Mouse (Mus musculus) liver, adult 2 months (tissue): ENCODE results near the gene Gzf1. TPM values are rescaled to one million over a fixed set of nuclear protein-coding genes. Genes with fewer than 3 reads are reported as not detected.

Source experiments
- DNase-seq: peaks from one replicate; pipeline ENCODE4 v3.0.0-alpha.2; 2011; ENCODE audit warnings: low read depth, low spot score; ENCODE audit errors: extremely low read depth
- H3K27ac ChIP-seq: fragments of 200-500 bp; replicated peaks from 2 replicates; pipeline ENCODE4 v1.5.1; 2012; ENCODE audit warnings: low read depth, mild to moderate bottlenecking, control low read depth, inconsistent platforms, low read length; ENCODE audit not compliant: insufficient read depth
- H3K27me3 ChIP-seq: fragments of 200-500 bp; 2 replicates; pipeline ENCODE4 v1.6.1; 2012; ENCODE audit warnings: mild to moderate bottlenecking, moderate library complexity, low read length, inconsistent platforms; ENCODE audit not compliant: control insufficient read depth, insufficient read depth
- H3K36me3 ChIP-seq: fragments of 200-500 bp; 2 replicates; pipeline ENCODE4 v1.6.1; 2012; ENCODE audit warnings: low read length, inconsistent platforms; ENCODE audit not compliant: control insufficient read depth, insufficient read depth
- H3K4me1 ChIP-seq: fragments of 200-500 bp; 2 replicates; pipeline ENCODE4 v1.6.1; 2011; ENCODE audit warnings: low read length; ENCODE audit not compliant: control insufficient read depth, insufficient read depth
- H3K4me3 ChIP-seq: fragments of 200-500 bp; 2 replicates; pipeline ENCODE4 v1.5.1; 2011; ENCODE audit warnings: low read depth, mild to moderate bottlenecking, control low read depth, low read length, moderate library complexity; ENCODE audit not compliant: insufficient read depth
- H3K79me2 ChIP-seq: fragments of 200-500 bp; 2 replicates; pipeline ENCODE4 v1.6.1; 2012; ENCODE audit warnings: inconsistent platforms, mild to moderate bottlenecking, low read length, moderate library complexity; ENCODE audit not compliant: control insufficient read depth, insufficient read depth
- H3K9ac ChIP-seq: fragments of 200-500 bp; 2 replicates; pipeline ENCODE4 v1.6.1; 2012; ENCODE audit warnings: low read depth, mild to moderate bottlenecking, control low read depth, inconsistent platforms, low read length
- CTCF ChIP-seq: fragments of 200-500 bp; IDR thresholded peaks from 2 replicates; pipeline ENCODE4 v1.5.1; 2011; ENCODE audit warnings: low read depth, low read length, control low read depth
- POLR2A ChIP-seq: fragments of 200-500 bp; IDR thresholded peaks from 2 replicates; pipeline ENCODE4 v1.6.1; 2011; ENCODE audit warnings: low read length, control low read depth; ENCODE audit not compliant: insufficient read depth; ENCODE audit errors: extremely low read depth
- WGBS: fragments of 180-500 bp; shearing (Covaris S2); methylation state at CpG from one replicate; pipeline ENCODE4 v1.1.7; 2018; 5-methylcytosine and 5-hydroxymethylcytosine counted together
- polyA plus RNA-seq: library from polyadenylated mRNA; depleted of rRNA; stranded (reverse); fragments of >200 nt; gene quantifications from 2 replicates; pipeline ENCODE4 v1.2.3, GENCODE M21; 2012; rRNA removed
- total RNA-seq: library from RNA; depleted of rRNA; stranded (reverse); fragments of >200 nt; gene quantifications from 2 replicates; pipeline ENCODE4 v1.2.3, GENCODE M21; 2014; rRNA removed

The Gzf1 gene
- total and polyA plus RNA-seq, 2 experiments, result 13.9 to 49.8 TPM

GRCm38 (mm10) chr2:148731614-148732326 lies 50.9 kb downstream of the Gzf1 start:
- peaks cover 9% of the 10 kb centered on the region; the same call in 1 of the 2 replicates for H3K79me2 ChIP-seq
- H3K4me3 ChIP-seq, result peak overlapping the region; percentile 92
- WGBS, result under 1% methylated on average over 35 of the region's 35 CpGs
- H3K27me3 ChIP-seq, result no peaks in the 10 kb centered on the region
- peak; percentile 16 for DNase-seq
- H3K4me1 ChIP-seq, result peaks cover 2% of the 10 kb centered on the region; the same call in 1 of the 2 replicates
- H3K27ac ChIP-seq, result 0 out of 2 replicates have a peak overlapping the region, but pooled peaks have one; percentile 7
- peak overlapping the region; percentile 77 for H3K9ac ChIP-seq
- TF ChIP-seq CTCF, result no peak
- TF ChIP-seq POLR2A, result no peak
- no peaks in the 10 kb centered on the region for H3K36me3 ChIP-seq

GRCm38 (mm10) chr2:148732327-148733000 lies 51.6 kb downstream of the Gzf1 start, which contains the start of gene Napb:
TSS of gene Napb (minus strand) at chr2:148732467.
- Histone ChIP-seq H3K79me2 (peaks cover 9% of the 10 kb centered on the region; the same call in 1 of the 2 replicates), H3K9ac (peak within 1 kb of the TSS; percentile 77), H3K27me3 (no peaks in the 10 kb centered on the region), H3K36me3 (no peaks in the 10 kb centered on the region), H3K4me3 (peak within 1 kb of the TSS; percentile 92), H3K27ac (0 out of 2 replicates have a peak within 1 kb of the TSS, but pooled peaks have one; percentile 7), H3K4me1 (peaks cover 2% of the 10 kb centered on the region; the same call in 1 of the 2 replicates)
- DNase-seq, result peak; percentile 91
- TF ChIP-seq POLR2A (peak; percentile 90), CTCF (no peak)
- 5% methylated on average over 18 of the region's 18 CpGs for WGBS

Other genes starting within 250 kb of the Gzf1 start
- 3.0 and 4.0 TPM in 2 replicates for gene Cd93, start 237.5 kb upstream of the Gzf1 start, total RNA-seq
- gene Cd93, start 237.5 kb upstream of the Gzf1 start, polyA plus RNA-seq, result 1.1 TPM in 2 replicates
- 10.3 and 13.0 TPM in 2 replicates for gene Nxt1, start 8.4 kb upstream of the Gzf1 start, total RNA-seq
- gene Nxt1, start 8.4 kb upstream of the Gzf1 start, polyA plus RNA-seq, result 11.7 and 15.0 TPM in 2 replicates
- 1.7 TPM in 2 replicates for gene Napb, start 51.4 kb downstream of the Gzf1 start, total RNA-seq
- 0.54 and 0.57 TPM in 2 replicates for gene Napb, start 51.4 kb downstream of the Gzf1 start, polyA plus RNA-seq
- gene Cstl1, start 69.3 kb downstream of the Gzf1 start, total RNA-seq, result not detected in 2 replicates
- not detected in 2 replicates for gene Cstl1, start 69.3 kb downstream of the Gzf1 start, polyA plus RNA-seq
- not detected in 2 replicates for gene Cst11, start 90.5 kb downstream of the Gzf1 start, total RNA-seq
- gene Cst11, start 90.5 kb downstream of the Gzf1 start, polyA plus RNA-seq, result not detected in 2 replicates
- not detected in 2 replicates for gene 8030411F24Rik, start 101.0 kb downstream of the Gzf1 start, total RNA-seq
- not detected in 2 replicates for gene 8030411F24Rik, start 101.0 kb downstream of the Gzf1 start, polyA plus RNA-seq
- gene Cst12, start 108.3 kb downstream of the Gzf1 start, total RNA-seq, result not detected in 2 replicates
- not detected in 2 replicates for gene Cst12, start 108.3 kb downstream of the Gzf1 start, polyA plus RNA-seq
- not detected in 2 replicates for gene Cst8, start 117.8 kb downstream of the Gzf1 start, total RNA-seq
- gene Cst8, start 117.8 kb downstream of the Gzf1 start, polyA plus RNA-seq, result not detected in 2 replicates
- gene Cst13, start 139.1 kb downstream of the Gzf1 start, total RNA-seq, result not detected in 2 replicates
- gene Cst13, start 139.1 kb downstream of the Gzf1 start, polyA plus RNA-seq, result not detected in 2 replicates
- not detected in 2 replicates for gene Cst9, start 154.1 kb downstream of the Gzf1 start, total RNA-seq
- not detected in 2 replicates for gene Cst9, start 154.1 kb downstream of the Gzf1 start, polyA plus RNA-seq
- 0.20 TPM in 1 of 2 replicates, not detected in the other for gene 9230104L09Rik, start 184.0 kb downstream of the Gzf1 start, total RNA-seq
- gene 9230104L09Rik, start 184.0 kb downstream of the Gzf1 start, polyA plus RNA-seq, result not detected in 2 replicates
- 251 and 282 TPM in 2 replicates for gene Cst3, start 194.7 kb downstream of the Gzf1 start, total RNA-seq
- 436 and 441 TPM in 2 replicates for gene Cst3, start 194.7 kb downstream of the Gzf1 start, polyA plus RNA-seq